Mouse (Mus musculus): ENCODE data around the gene Acad10. TPM values are rescaled to one million over a fixed set of nuclear protein-coding genes. Genes with fewer than 3 reads are reported as not detected.
"Not testable (repeated sequence)": the region's sequence is repeated elsewhere in the genome, so short reads cannot be mapped to it uniquely, and the experiment has no call there.

Gene Acad10
- polyA plus RNA-seq, 1 experiment from 2014 or later = 1.5 TPM

GRCm38 (mm10) chr5:121632804-121633203 is 27.5 kb downstream of the Acad10 start:
- H3K27ac ChIP-seq (ENCODE audit: low read length) = no peak overlapping the region
- H3K9ac ChIP-seq (replicated peaks; ENCODE audit: low read depth, low read length) = no peak overlapping the region
- H3K9me3 ChIP-seq (ENCODE audit: control insufficient read depth, low read length) = no peaks in the 10 kb centered on the region
- 38% methylated on average over 3 of the region's 3 CpGs for WGBS
- H3K36me3 ChIP-seq (ENCODE audit: control insufficient read depth, insufficient read depth) = no peaks in the 10 kb centered on the region
- H3K4me3 ChIP-seq (replicated peaks; ENCODE audit: low read length) = no peak overlapping the region
- no peaks in the 10 kb centered on the region for H3K27me3 ChIP-seq (replicated peaks; ENCODE audit: control insufficient read depth, insufficient read depth, low read length)
- no peak overlapping the region for H3K4me2 ChIP-seq (ENCODE audit: low read length)
- no peaks in the 10 kb centered on the region for H3K4me1 ChIP-seq (replicated peaks; ENCODE audit: control insufficient read depth, insufficient read depth, low read length)
- ATAC-seq = no peak

- not testable (repeated sequence) for H3K9ac ChIP-seq (replicated peaks; ENCODE audit: low read depth, low read length); H3K27ac ChIP-seq (ENCODE audit: low read length); H3K4me3 ChIP-seq (replicated peaks; ENCODE audit: low read length); H3K4me1 ChIP-seq (replicated peaks; ENCODE audit: control insufficient read depth, insufficient read depth, low read length); ATAC-seq; H3K4me2 ChIP-seq (ENCODE audit: low read length); H3K36me3 ChIP-seq (ENCODE audit: control insufficient read depth, insufficient read depth); H3K27me3 ChIP-seq (replicated peaks; ENCODE audit: control insufficient read depth, insufficient read depth, low read length); H3K9me3 ChIP-seq (ENCODE audit: control insufficient read depth, low read length)
- WGBS = 69% methylated on average over 8 of the region's 9 CpGs
Measured at GRCm38 (mm10) chr5:121631106-121631647, 29.1 kb downstream of the Acad10 start.

DNA sequence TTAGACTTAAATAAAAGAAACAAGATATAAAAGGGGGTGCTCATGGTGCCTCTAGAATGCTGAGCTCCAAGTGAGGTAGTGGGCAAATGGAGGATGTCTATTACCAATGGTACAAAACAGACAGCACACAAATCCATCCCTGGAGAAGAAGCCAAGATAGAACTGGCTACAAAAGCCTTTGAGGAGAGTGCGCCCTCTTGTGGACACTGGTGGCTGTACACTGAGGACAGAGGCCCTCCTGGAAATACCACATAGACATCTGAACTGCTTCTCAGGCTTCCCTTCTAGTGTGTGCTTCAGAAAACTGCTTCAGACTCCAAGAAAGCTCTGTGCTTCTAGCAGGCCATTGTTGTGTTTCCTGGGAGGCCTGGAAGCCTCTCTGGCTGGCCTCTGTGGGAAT is 32.4 kb downstream of the Acad10 start:
- H3K27ac ChIP-seq (ENCODE audit: low read length) = no peak overlapping the region
- H3K9ac ChIP-seq (replicated peaks; ENCODE audit: low read depth, low read length) = no peak overlapping the region
- no peak overlapping the region for H3K4me2 ChIP-seq (ENCODE audit: low read length)
- no peaks in the 10 kb centered on the region for H3K4me1 ChIP-seq (replicated peaks; ENCODE audit: control insufficient read depth, insufficient read depth, low read length)
- no peak overlapping the region for H3K4me3 ChIP-seq (replicated peaks; ENCODE audit: low read length)
- 0% methylated on average over 1 of the region's 1 CpGs for WGBS
- ATAC-seq = no peak
- no peaks in the 10 kb centered on the region for H3K27me3 ChIP-seq (replicated peaks; ENCODE audit: control insufficient read depth, insufficient read depth, low read length)
- no peaks in the 10 kb centered on the region for H3K36me3 ChIP-seq (ENCODE audit: control insufficient read depth, insufficient read depth)
- no peaks in the 10 kb centered on the region for H3K9me3 ChIP-seq (ENCODE audit: control insufficient read depth, low read length)

DNA sequence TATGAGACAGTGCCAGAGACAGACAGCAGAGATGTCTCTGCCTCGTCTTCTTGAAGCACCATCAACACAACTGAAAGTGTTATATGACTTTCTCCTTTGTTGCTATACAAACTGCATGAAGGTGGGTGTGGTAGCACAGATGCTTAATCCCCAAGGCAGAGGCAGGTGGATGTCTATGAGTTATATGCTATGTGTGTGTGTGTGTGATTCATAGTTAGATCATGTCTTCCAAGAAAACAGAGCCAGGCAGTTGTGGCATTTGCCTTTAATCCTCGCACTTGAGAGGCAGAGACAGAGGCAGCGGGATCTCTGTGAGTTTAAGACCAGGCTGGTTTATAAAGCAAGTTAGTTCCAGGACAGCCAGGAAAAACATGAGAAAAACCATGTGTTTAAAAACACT is 37.1 kb downstream of the Acad10 start:
- no peak overlapping the region for H3K9ac ChIP-seq (replicated peaks; ENCODE audit: low read depth, low read length)
- no peaks in the 10 kb centered on the region for H3K36me3 ChIP-seq (ENCODE audit: control insufficient read depth, insufficient read depth)
- H3K4me3 ChIP-seq (replicated peaks; ENCODE audit: low read length) = no peak overlapping the region
- ATAC-seq = no peak
- no peaks in the 10 kb centered on the region for H3K27me3 ChIP-seq (replicated peaks; ENCODE audit: control insufficient read depth, insufficient read depth, low read length)
- H3K4me2 ChIP-seq (ENCODE audit: low read length) = no peak overlapping the region
- 89% methylated on average over 3 of the region's 3 CpGs for WGBS
- H3K9me3 ChIP-seq (ENCODE audit: control insufficient read depth, low read length) = no peaks in the 10 kb centered on the region
- peaks cover 10% of the 10 kb centered on the region for H3K4me1 ChIP-seq (replicated peaks; ENCODE audit: control insufficient read depth, insufficient read depth, low read length)
- no peak overlapping the region for H3K27ac ChIP-seq (ENCODE audit: low read length)

DNA sequence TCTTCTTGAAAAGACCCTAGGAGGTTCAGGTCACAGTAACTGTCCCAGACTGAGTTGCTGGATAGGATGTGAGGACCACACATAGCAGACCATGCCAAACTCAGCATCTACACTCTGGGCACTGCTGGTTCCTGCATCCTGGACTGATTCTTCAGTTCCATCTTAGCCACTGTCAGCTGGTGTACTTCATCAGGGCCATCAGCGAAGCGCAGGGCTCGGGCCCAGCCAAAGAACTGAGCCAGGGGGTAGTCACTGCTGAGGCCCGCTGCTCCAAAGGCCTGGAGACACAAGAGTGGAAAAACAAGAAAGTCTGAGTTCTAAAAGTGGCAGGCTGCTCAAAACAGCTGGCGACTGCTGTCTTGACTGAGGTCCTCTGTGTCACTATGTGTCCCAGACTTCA is 39.2 kb downstream of the Acad10 start:
- Histone ChIP-seq H3K9ac (replicated peaks; ENCODE audit: low read depth, low read length) (no peak overlapping the region), H3K27ac (ENCODE audit: low read length) (no peak overlapping the region), H3K36me3 (ENCODE audit: control insufficient read depth, insufficient read depth) (no peaks in the 10 kb centered on the region), H3K4me2 (ENCODE audit: low read length) (no peak overlapping the region), H3K4me1 (replicated peaks; ENCODE audit: control insufficient read depth, insufficient read depth, low read length) (peaks cover 10% of the 10 kb centered on the region), H3K4me3 (replicated peaks; ENCODE audit: low read length) (no peak overlapping the region), H3K27me3 (replicated peaks; ENCODE audit: control insufficient read depth, insufficient read depth, low read length) (no peaks in the 10 kb centered on the region), H3K9me3 (ENCODE audit: control insufficient read depth, low read length) (no peaks in the 10 kb centered on the region)
- 90% methylated on average over 5 of the region's 5 CpGs for WGBS
- ATAC-seq = no peak

- H3K4me2 ChIP-seq (ENCODE audit: low read length) = peak within 1 kb of the TSS; percentile 88
- no peaks in the 10 kb centered on the region for H3K9me3 ChIP-seq (ENCODE audit: control insufficient read depth, low read length)
- ATAC-seq = peak; percentile 81
- peak within 1 kb of the TSS; percentile 31; the same call in 1 of the 2 replicates for H3K27ac ChIP-seq (ENCODE audit: low read length)
- peak within 1 kb of the TSS; percentile 84 for H3K9ac ChIP-seq (replicated peaks; ENCODE audit: low read depth, low read length)
- WGBS = under 1% methylated on average over 55 of the region's 58 CpGs
- H3K27me3 ChIP-seq (replicated peaks; ENCODE audit: control insufficient read depth, insufficient read depth, low read length) = no peaks in the 10 kb centered on the region
- H3K4me1 ChIP-seq (replicated peaks; ENCODE audit: control insufficient read depth, insufficient read depth, low read length) = peaks cover 10% of the 10 kb centered on the region
- H3K36me3 ChIP-seq (ENCODE audit: control insufficient read depth, insufficient read depth) = no peaks in the 10 kb centered on the region
- H3K4me3 ChIP-seq (replicated peaks; ENCODE audit: low read length) = peak within 1 kb of the TSS; percentile 87
Measured at GRCm38 (mm10) chr5:121618592-121619513, 41.5 kb downstream of the Acad10 start, which contains the start of gene Acad12. Gene Acad12, minus strand, starts transcription at chr5:121618938.

GRCm38 (mm10) chr5:121614921-121615320 is 45.4 kb downstream of the Acad10 start:
- not testable (repeated sequence) for H3K27ac ChIP-seq (ENCODE audit: low read length); H3K27me3 ChIP-seq (replicated peaks; ENCODE audit: control insufficient read depth, insufficient read depth, low read length); H3K9me3 ChIP-seq (ENCODE audit: control insufficient read depth, low read length); ATAC-seq; H3K4me3 ChIP-seq (replicated peaks; ENCODE audit: low read length); H3K9ac ChIP-seq (replicated peaks; ENCODE audit: low read depth, low read length); H3K4me2 ChIP-seq (ENCODE audit: low read length); H3K4me1 ChIP-seq (replicated peaks; ENCODE audit: control insufficient read depth, insufficient read depth, low read length); H3K36me3 ChIP-seq (ENCODE audit: control insufficient read depth, insufficient read depth)
- 79% methylated on average over 3 of the region's 3 CpGs for WGBS

DNA sequence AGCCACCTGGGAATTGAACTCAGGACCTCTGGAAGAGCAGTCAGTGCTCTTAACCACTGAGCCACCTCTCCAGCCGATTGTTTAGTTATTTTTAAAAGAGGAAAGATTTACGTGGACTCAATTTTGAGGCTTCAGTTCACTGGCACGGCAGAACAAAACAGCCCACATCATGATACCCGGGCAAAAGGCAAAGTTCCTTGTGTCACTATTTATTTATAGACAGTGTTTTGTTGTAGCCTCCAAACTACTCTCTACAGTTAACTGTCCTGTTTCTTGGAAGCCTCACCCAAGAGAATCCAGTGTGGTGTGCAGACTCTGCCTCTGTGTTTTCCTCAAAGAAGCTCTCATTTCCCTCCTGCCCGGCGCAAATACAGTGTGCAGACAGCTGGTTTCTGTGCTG is 48.3 kb downstream of the Acad10 start:
- H3K27ac ChIP-seq (ENCODE audit: low read length) = no peak overlapping the region
- H3K9me3 ChIP-seq (ENCODE audit: control insufficient read depth, low read length) = no peaks in the 10 kb centered on the region
- no peak overlapping the region for H3K4me3 ChIP-seq (replicated peaks; ENCODE audit: low read length)
- no peak overlapping the region for H3K4me2 ChIP-seq (ENCODE audit: low read length)
- H3K27me3 ChIP-seq (replicated peaks; ENCODE audit: control insufficient read depth, insufficient read depth, low read length) = no peaks in the 10 kb centered on the region
- WGBS = 77% methylated on average over 6 of the region's 6 CpGs
- no peaks in the 10 kb centered on the region for H3K4me1 ChIP-seq (replicated peaks; ENCODE audit: control insufficient read depth, insufficient read depth, low read length)
- no peaks in the 10 kb centered on the region for H3K36me3 ChIP-seq (ENCODE audit: control insufficient read depth, insufficient read depth)
- H3K9ac ChIP-seq (replicated peaks; ENCODE audit: low read depth, low read length) = no peak overlapping the region
- no peak for ATAC-seq

DNA sequence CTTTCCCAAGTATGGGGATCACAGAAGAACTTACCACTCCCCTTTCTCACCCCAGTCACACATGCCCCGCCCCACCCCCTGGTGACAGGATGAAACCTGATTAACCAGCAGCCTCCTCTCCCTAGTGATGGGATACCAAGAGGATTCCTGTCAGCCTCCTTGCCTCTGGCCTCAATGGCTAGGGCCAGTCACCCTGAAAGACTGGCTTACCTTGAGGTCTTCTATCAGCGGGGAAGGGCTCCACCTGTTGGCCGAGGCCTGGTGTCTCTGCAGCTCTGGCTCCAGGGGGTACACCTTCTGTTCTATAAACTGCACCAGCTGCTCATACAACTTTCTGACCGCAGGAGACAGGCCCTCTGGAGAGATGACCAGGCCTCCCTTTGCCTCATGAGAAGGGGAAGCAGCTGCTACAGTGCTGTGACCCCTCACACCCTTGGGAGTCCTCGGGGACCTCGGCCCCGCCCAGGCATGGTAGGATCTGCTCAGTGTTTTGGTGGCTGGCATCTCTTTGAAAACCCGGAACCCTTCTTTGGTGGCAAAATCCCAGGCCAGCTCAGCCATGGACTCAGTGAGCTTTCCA is 50.7 kb downstream of the Acad10 start:
- not testable (repeated sequence) for H3K9ac ChIP-seq (replicated peaks; ENCODE audit: low read depth, low read length); H3K27ac ChIP-seq (ENCODE audit: low read length); H3K9me3 ChIP-seq (ENCODE audit: control insufficient read depth, low read length); H3K4me2 ChIP-seq (ENCODE audit: low read length); H3K4me1 ChIP-seq (replicated peaks; ENCODE audit: control insufficient read depth, insufficient read depth, low read length); ATAC-seq; H3K36me3 ChIP-seq (ENCODE audit: control insufficient read depth, insufficient read depth); H3K27me3 ChIP-seq (replicated peaks; ENCODE audit: control insufficient read depth, insufficient read depth, low read length); H3K4me3 ChIP-seq (replicated peaks; ENCODE audit: low read length)
- whole genome bisulfite sequencing = 50% methylated on average over 7 of the region's 8 CpGs
